In the genomic region with DNA sequence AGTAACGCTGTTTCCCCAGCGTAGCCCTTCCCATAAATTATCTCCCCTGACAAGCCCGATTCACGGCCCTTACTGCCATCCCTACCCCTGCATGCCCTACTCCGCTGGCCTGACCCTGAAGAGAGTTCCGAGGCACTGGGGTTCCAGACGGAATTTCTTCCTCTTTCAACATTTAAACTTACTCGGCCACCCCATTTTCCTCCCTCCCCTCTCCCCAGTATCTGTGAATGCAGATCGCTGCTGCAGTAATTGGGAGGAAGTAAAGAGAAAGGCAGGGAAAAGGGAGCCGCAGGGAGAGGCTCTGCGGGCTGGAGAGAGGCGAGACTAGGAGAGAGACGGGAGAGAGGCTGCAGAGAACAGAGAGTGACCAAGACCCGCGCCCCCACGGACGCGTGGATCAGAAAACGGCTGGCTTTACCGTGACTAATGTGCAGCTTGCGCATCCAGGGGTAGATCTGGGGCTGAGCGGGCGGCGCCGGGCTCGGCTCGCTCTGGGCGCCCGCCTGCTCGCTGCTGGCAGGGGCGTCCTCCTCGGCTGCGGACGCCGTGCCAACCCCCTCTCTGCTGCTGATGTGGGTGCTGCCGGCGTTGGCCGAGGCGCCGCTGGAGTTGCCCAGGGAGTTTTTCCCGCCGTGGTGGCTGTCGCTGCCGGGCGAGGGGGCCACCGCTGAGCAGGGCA, we compare ENCODE assay signal across 8 mouse cellular contexts. TPM values are rescaled to one million over a fixed set of nuclear protein-coding genes. Genes with fewer than 3 reads are reported as not detected.
DNase-seq lines count a peak whose midpoint lies in the region; ATAC-seq and TF ChIP-seq lines count a peak whose summit lies in the region.

No protein-coding gene starts in this region.

- H3K27me3 ChIP-seq in spleen, adult 2 months (ENCODE audit: control insufficient read depth, insufficient read depth, low read length): peaks cover 3% of the 10 kb centered on the region
- H3K27me3 ChIP-seq in hindbrain, embryonic 10.5 days (ENCODE audit: insufficient read depth, poor library complexity, severe bottlenecking): peaks cover 100% of the 10 kb centered on the region
- H3K27me3 ChIP-seq in limb, embryonic 14.5 days (ENCODE audit: control insufficient read depth, insufficient read depth, low read length): peaks cover 38% of the 10 kb centered on the region
- peaks cover 5% of the 10 kb centered on the region; the same call in 1 of the 2 replicates for H3K27me3 ChIP-seq in stomach, postnatal 0 days (ENCODE audit: control insufficient read depth, insufficient read depth, low read length)

- H3K36me3 ChIP-seq in spleen, adult 2 months (ENCODE audit: control insufficient read depth, insufficient read depth, low read length): no peaks in the 10 kb centered on the region
- H3K36me3 ChIP-seq in hindbrain, embryonic 10.5 days: no peaks in the 10 kb centered on the region
- H3K36me3 ChIP-seq in limb, embryonic 14.5 days (ENCODE audit: control insufficient read depth, insufficient read depth, low read length): peaks cover 39% of the 10 kb centered on the region
- no peaks in the 10 kb centered on the region for H3K36me3 ChIP-seq in stomach, postnatal 0 days (ENCODE audit: control insufficient read depth, insufficient read depth, low read length)

- H3K27ac ChIP-seq in spleen, adult 2 months (ENCODE audit: insufficient read depth, low read length): peak overlapping the region; percentile 22; the same call in 1 of the 2 replicates
- H3K27ac ChIP-seq in hindbrain, embryonic 10.5 days: no peak overlapping the region
- no peak overlapping the region for H3K27ac ChIP-seq in limb, embryonic 14.5 days (replicated peaks; ENCODE audit: low read depth, low read length)
- H3K27ac ChIP-seq in stomach, postnatal 0 days (replicated peaks): peak overlapping the region; percentile 86

- WGBS in spleen, adult 2 months: 80% methylated on average over 46 of the region's 46 CpGs
- under 1% methylated on average over 46 of the region's 46 CpGs for WGBS in hindbrain, embryonic 10.5 days
- 7% methylated on average over 37 of the region's 46 CpGs for WGBS in limb, embryonic 14.5 days
- 1% methylated on average over 42 of the region's 46 CpGs for WGBS in stomach, postnatal 0 days

- H3K9me3 ChIP-seq in hindbrain, embryonic 10.5 days: no peaks in the 10 kb centered on the region
- no peaks in the 10 kb centered on the region for H3K9me3 ChIP-seq in limb, embryonic 14.5 days (ENCODE audit: control insufficient read depth, low read length)
- no peaks in the 10 kb centered on the region for H3K9me3 ChIP-seq in stomach, postnatal 0 days (ENCODE audit: control insufficient read depth, low read length)

- H3K4me2 ChIP-seq in limb, embryonic 14.5 days (replicated peaks; ENCODE audit: low read depth, low read length, severe bottlenecking): peak overlapping the region; percentile 91
- peak overlapping the region; percentile 76 for H3K4me2 ChIP-seq in stomach, postnatal 0 days (replicated peaks; ENCODE audit: low read depth)

- H3K9ac ChIP-seq in limb, embryonic 14.5 days (ENCODE audit: low read depth, low read length, severe bottlenecking): peak overlapping the region; percentile 56
- peak overlapping the region; percentile 92 for H3K9ac ChIP-seq in stomach, postnatal 0 days (ENCODE audit: low read length)

- no peak for TF ChIP-seq POLR2A in spleen, adult 2 months (IDR thresholded peaks at IDR 0.05; ENCODE audit: low read depth, low read length)
- no peak for TF ChIP-seq POLR2A in limb, embryonic 14.5 days (IDR thresholded peaks at IDR 0.05; ENCODE audit: borderline replicate concordance, extremely low read depth, insufficient read depth, insufficient read length)

- TF ChIP-seq EP300 in stomach, postnatal 0 days (optimal IDR thresholded peaks at IDR 0.05): no peak

- intact Hi-C loops in left cerebral cortex, postnatal 25 days (cut with DNase I): loop anchor here (5.0 kb wide), 1 partner anchor 41 kb away; a partner anchor contains a TSS

- H3K4me1 ChIP-seq in spleen, adult 2 months (ENCODE audit: control insufficient read depth, insufficient read depth, insufficient read length): 0 out of 2 replicates have a peak, but pooled peaks cover 2% of the 10 kb centered on the region
- H3K4me1 ChIP-seq in hindbrain, embryonic 10.5 days (replicated peaks): peaks cover 20% of the 10 kb centered on the region
- peaks cover 46% of the 10 kb centered on the region for H3K4me1 ChIP-seq in limb, embryonic 14.5 days (ENCODE audit: control insufficient read depth, insufficient read depth, low read length)
- H3K4me1 ChIP-seq in stomach, postnatal 0 days (replicated peaks; ENCODE audit: control insufficient read depth, insufficient read depth): no peaks in the 10 kb centered on the region

- TF ChIP-seq CTCF in spleen, adult 2 months (IDR thresholded peaks at IDR 0.05; ENCODE audit: extremely low read depth, insufficient read depth, insufficient read length, insufficient replicate concordance): no peak
- TF ChIP-seq CTCF in stomach, postnatal 0 days (IDR thresholded peaks at IDR 0.05; ENCODE audit: low read depth): no peak

- no peak for ATAC-seq in limb, embryonic 14.5 days (ENCODE audit: low FRiP score, low read depth)
- ATAC-seq in stomach, postnatal 0 days (ENCODE audit: low FRiP score, low TSS enrichment): peak; percentile 33

- no peak for DNase-seq in spleen, adult 2 months (ENCODE audit: low read depth in 1 of 2, low spot score in 2 of 2)
- DNase-seq in spleen, postnatal 10 days (ENCODE audit: low spot score in 2 of 2): no peak
- DNase-seq in hindbrain, embryonic 10.5 days (ENCODE audit: low spot score): no peak
- no peak for DNase-seq in limb, embryonic 14.5 days (ENCODE audit: low spot score)
- peak; percentile 30 for DNase-seq in stomach, postnatal 0 days (ENCODE audit: low spot score)
- DNase-seq in thymus, postnatal 36 days: no peak
- DNase-seq in urinary bladder, postnatal 14 days (ENCODE audit: low spot score): no peak
- no peak for DNase-seq in left cerebral cortex, postnatal 25 days (ENCODE audit: low spot score in 2 of 2)

- H3K4me3 ChIP-seq in spleen, adult 2 months (ENCODE audit: extremely low read depth, insufficient read depth, insufficient read length): peak overlapping the region; percentile 38; the same call in 1 of the 2 replicates
- H3K4me3 ChIP-seq in hindbrain, embryonic 10.5 days: peak overlapping the region; percentile 45
- H3K4me3 ChIP-seq in limb, embryonic 14.5 days (replicated peaks; ENCODE audit: low read length): peak overlapping the region; percentile 46
- peak overlapping the region; percentile 73 for H3K4me3 ChIP-seq in stomach, postnatal 0 days (ENCODE audit: low read depth, low read length)

RNA-seq across cellular contexts. Expression of a gene that starts 0.9 kb away (rescaled TPM):
- 1.3 and 1.8 TPM in 2 replicates for polyA plus RNA-seq in spleen, adult 2 months (2012; rRNA removed)
- 1.8 TPM in 1 of 2 replicates, not detected in the other for polyA plus RNA-seq in hindbrain, embryonic 10.5 days (2016; fragmentation: Nextera tagmentation; extraction: Ambion mirVana)
- 11.0 and 12.3 TPM in 2 replicates for polyA plus RNA-seq in limb, embryonic 14.5 days (2012; rRNA removed)
- 3.4 and 3.8 TPM in 2 replicates for polyA plus RNA-seq in limb, embryonic 14.5 days (2014; fragmentation: Nextera tagmentation; extraction: Ambion mirVana)
- 8.4 and 8.9 TPM in 2 replicates for polyA plus RNA-seq in stomach, postnatal 0 days (2015; fragmentation: Nextera tagmentation; extraction: Ambion mirVana)
- total RNA-seq in left cerebral cortex, postnatal 25 days (2021): not detected

RNA-seq across cellular contexts. Expression of a gene that starts 5.0 kb away (rescaled TPM):
- polyA plus RNA-seq in spleen, adult 2 months (2012; rRNA removed): 0.46 TPM in 1 of 2 replicates, not detected in the other
- polyA plus RNA-seq in hindbrain, embryonic 10.5 days (2016; fragmentation: Nextera tagmentation; extraction: Ambion mirVana): not detected in 2 replicates
- polyA plus RNA-seq in limb, embryonic 14.5 days (2012; rRNA removed): 3.9 and 4.3 TPM in 2 replicates
- 0.66 and 0.94 TPM in 2 replicates for polyA plus RNA-seq in limb, embryonic 14.5 days (2014; fragmentation: Nextera tagmentation; extraction: Ambion mirVana)
- 0.33 and 0.80 TPM in 2 replicates for polyA plus RNA-seq in stomach, postnatal 0 days (2015; fragmentation: Nextera tagmentation; extraction: Ambion mirVana)
- total RNA-seq in left cerebral cortex, postnatal 25 days (2021): not detected

RNA-seq across cellular contexts. Expression of a gene that starts 9.6 kb away (rescaled TPM):
- polyA plus RNA-seq in spleen, adult 2 months (2012; rRNA removed): 1.4 and 1.5 TPM in 2 replicates
- polyA plus RNA-seq in hindbrain, embryonic 10.5 days (2016; fragmentation: Nextera tagmentation; extraction: Ambion mirVana): 3.6 and 9.7 TPM in 2 replicates
- polyA plus RNA-seq in limb, embryonic 14.5 days (2012; rRNA removed): 12.0 and 15.9 TPM in 2 replicates
- polyA plus RNA-seq in limb, embryonic 14.5 days (2014; fragmentation: Nextera tagmentation; extraction: Ambion mirVana): 2.7 and 3.4 TPM in 2 replicates
- 2.8 and 2.9 TPM in 2 replicates for polyA plus RNA-seq in stomach, postnatal 0 days (2015; fragmentation: Nextera tagmentation; extraction: Ambion mirVana)
- not detected for total RNA-seq in left cerebral cortex, postnatal 25 days (2021)

RNA-seq across cellular contexts. Expression of a gene that starts 9.6 kb away (rescaled TPM):
- polyA plus RNA-seq in spleen, adult 2 months (2012; rRNA removed): not detected in 2 replicates
- not detected in 2 replicates for polyA plus RNA-seq in hindbrain, embryonic 10.5 days (2016; fragmentation: Nextera tagmentation; extraction: Ambion mirVana)
- polyA plus RNA-seq in limb, embryonic 14.5 days (2012; rRNA removed): 3.2 and 4.6 TPM in 2 replicates
- 1.1 TPM in 1 of 2 replicates, not detected in the other for polyA plus RNA-seq in limb, embryonic 14.5 days (2014; fragmentation: Nextera tagmentation; extraction: Ambion mirVana)
- 0.21 TPM in 1 of 2 replicates, not detected in the other for polyA plus RNA-seq in stomach, postnatal 0 days (2015; fragmentation: Nextera tagmentation; extraction: Ambion mirVana)
- not detected for total RNA-seq in left cerebral cortex, postnatal 25 days (2021)

RNA-seq across cellular contexts. Expression of a gene that starts 12.0 kb away (rescaled TPM):
- polyA plus RNA-seq in spleen, adult 2 months (2012; rRNA removed): 0.68 and 0.79 TPM in 2 replicates
- 0.14 and 4.3 TPM in 2 replicates for polyA plus RNA-seq in hindbrain, embryonic 10.5 days (2016; fragmentation: Nextera tagmentation; extraction: Ambion mirVana)
- polyA plus RNA-seq in limb, embryonic 14.5 days (2012; rRNA removed): 2.2 and 2.8 TPM in 2 replicates
- 0.57 and 1.0 TPM in 2 replicates for polyA plus RNA-seq in limb, embryonic 14.5 days (2014; fragmentation: Nextera tagmentation; extraction: Ambion mirVana)
- 2.5 and 2.6 TPM in 2 replicates for polyA plus RNA-seq in stomach, postnatal 0 days (2015; fragmentation: Nextera tagmentation; extraction: Ambion mirVana)
- total RNA-seq in left cerebral cortex, postnatal 25 days (2021): not detected

Comparison
In these comparisons a context has a peak if more than half of its experiments do, and no peak if none do; other contexts are left out.
1. H3K27ac ChIP-seq: peak in spleen, adult 2 months (single experiment) and stomach, postnatal 0 days (single experiment); none in hindbrain, embryonic 10.5 days (single experiment) and limb, embryonic 14.5 days (single experiment).
2. Peak in every context shown above with its lines, with median percentiles within 50 percentile points of each other: H3K4me3 ChIP-seq.